Mouse (Mus musculus): Measurements from ENCODE around the gene Igf2r. TPM values are rescaled to one million over a fixed set of nuclear protein-coding genes. Genes with fewer than 3 reads are reported as not detected.

Gene Igf2r
- total RNA-seq, 4 experiments from 2014 or later, result 26.5 to 31.7 (median 27.7) TPM

GRCm38 (mm10) chr17:12750591-12751170 is 18.8 kb downstream of the Igf2r start:
- no peak for DNase-seq (ENCODE audit: low spot score in 2 of 2)

- no peak for DNase-seq (ENCODE audit: low spot score in 2 of 2)
These were observed 19.8 kb downstream of the Igf2r start for GRCm38 (mm10) chr17:12749421-12750367.

- DNase-seq (ENCODE audit: low spot score in 2 of 2), result no peak
These were observed 23.7 kb downstream of the Igf2r start for GRCm38 (mm10) chr17:12745761-12746160.

GRCm38 (mm10) chr17:12744071-12744470 is 25.4 kb downstream of the Igf2r start:
- no peak for DNase-seq (ENCODE audit: low spot score in 2 of 2)

- no peak for DNase-seq (ENCODE audit: low spot score in 2 of 2)
These were observed 27.1 kb downstream of the Igf2r start for GRCm38 (mm10) chr17:12742151-12742908.

- DNase-seq (ENCODE audit: low spot score in 2 of 2), result peak in 1 of 2 experiments; percentile 23
These were observed 28.1 kb downstream of the Igf2r start for GRCm38 (mm10) chr17:12741218-12741968.

- DNase-seq (ENCODE audit: low spot score in 2 of 2), result no peak
These were observed 29.1 kb downstream of the Igf2r start for GRCm38 (mm10) chr17:12740317-12740716.

GRCm38 (mm10) chr17:12739516-12739915 is 29.9 kb downstream of the Igf2r start:
- no peak for DNase-seq (ENCODE audit: low spot score in 2 of 2)

- no peak for DNase-seq (ENCODE audit: low spot score in 2 of 2)
These were observed 31.5 kb downstream of the Igf2r start for GRCm38 (mm10) chr17:12737934-12738333.

GRCm38 (mm10) chr17:12734205-12734857 is 35.1 kb downstream of the Igf2r start:
- no peak for DNase-seq (ENCODE audit: low spot score in 2 of 2)

- no peak for DNase-seq (ENCODE audit: low spot score in 2 of 2)
These were observed 36.3 kb downstream of the Igf2r start for GRCm38 (mm10) chr17:12733128-12733527.

GRCm38 (mm10) chr17:12728536-12728935 is 40.9 kb downstream of the Igf2r start:
- DNase-seq (ENCODE audit: low spot score in 2 of 2), result no peak

GRCm38 (mm10) chr17:12727748-12728147 is 41.7 kb downstream of the Igf2r start:
- DNase-seq (ENCODE audit: low spot score in 2 of 2), result no peak

- no peak for DNase-seq (ENCODE audit: low spot score in 2 of 2)
These were observed 43.6 kb downstream of the Igf2r start for GRCm38 (mm10) chr17:12725871-12726270.

- peak in 1 of 2 experiments; percentile 34 for DNase-seq (ENCODE audit: low spot score in 2 of 2)
These were observed 44.4 kb downstream of the Igf2r start for GRCm38 (mm10) chr17:12724767-12725744.

GRCm38 (mm10) chr17:12723986-12724766 is 45.3 kb downstream of the Igf2r start:
- no peak for DNase-seq (ENCODE audit: low spot score in 2 of 2)

- no peak for DNase-seq (ENCODE audit: low spot score in 2 of 2)
These were observed 46.8 kb downstream of the Igf2r start for GRCm38 (mm10) chr17:12722622-12723021.

GRCm38 (mm10) chr17:12721118-12721886 is 48.2 kb downstream of the Igf2r start:
- DNase-seq (ENCODE audit: low spot score in 2 of 2), result no peak

Data from layer of hippocampus, adult 8-10 months (tissue).